Comparison of ENCODE assay signal across 15 mouse cellular contexts in the genomic region with DNA sequence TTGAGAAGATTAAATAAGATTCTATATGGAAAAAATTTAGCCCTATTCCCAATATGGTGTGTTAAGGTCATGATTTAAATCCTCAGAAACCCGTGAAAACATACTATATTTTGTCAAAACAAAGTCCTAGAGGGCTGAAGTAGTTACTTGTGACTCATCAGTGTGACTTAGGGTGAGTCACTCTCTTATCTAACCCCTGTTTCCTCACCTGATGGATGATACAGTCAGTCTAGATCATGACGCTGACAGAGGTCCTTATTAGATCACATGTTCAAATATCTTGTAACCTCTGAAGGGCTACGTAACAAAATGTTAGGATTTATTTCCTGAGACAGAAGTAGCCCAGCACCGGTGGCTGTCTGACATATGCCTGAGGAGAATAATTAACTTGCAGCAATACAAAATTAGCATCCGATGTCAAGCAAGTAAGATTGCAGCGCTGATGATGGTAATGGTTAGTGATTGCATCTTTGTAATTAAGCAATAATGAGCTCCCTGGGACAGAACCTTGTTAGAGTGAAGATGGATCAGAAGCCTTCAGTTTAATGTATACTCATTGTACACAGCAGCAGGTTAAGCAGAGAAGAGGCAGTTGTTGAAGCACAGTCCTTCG.
DNase-seq lines count a peak whose midpoint lies in the region; ATAC-seq and TF ChIP-seq lines count a peak whose summit lies in the region.
"Had no signal": no experiment of that assay in that cellular context is flagged by ENCODE, and none has a peak within 500 bp of the region (broad histone marks: within the 10 kb centered on the region; RNA-seq: fewer than 3 reads in every experiment).

No protein-coding gene starts in this region.

- H3K27me3 ChIP-seq in midbrain, embryonic 13.5 days, result no peaks in the 10 kb centered on the region
- H3K27me3 ChIP-seq in midbrain, embryonic 10.5 days (ENCODE audit: low read depth, poor library complexity, severe bottlenecking), result no peaks in the 10 kb centered on the region
- H3K27me3 ChIP-seq in hindbrain, postnatal 0 days (ENCODE audit: insufficient read depth, low read length), result no peaks in the 10 kb centered on the region
- H3K27me3 ChIP-seq in neural tube, embryonic 13.5 days, result no peaks in the 10 kb centered on the region
- H3K27me3 ChIP-seq: heart, embryonic 13.5 days; liver, embryonic 13.5 days had no signal

- no peak overlapping the region for H3K27ac ChIP-seq in midbrain, embryonic 13.5 days
- H3K27ac ChIP-seq in midbrain, embryonic 10.5 days (replicated peaks), result no peak overlapping the region
- H3K27ac ChIP-seq in hindbrain, postnatal 0 days, result no peak overlapping the region
- no peak overlapping the region for H3K27ac ChIP-seq in neural tube, embryonic 13.5 days (replicated peaks)
- H3K27ac ChIP-seq: heart, embryonic 13.5 days; liver, embryonic 13.5 days; stomach, postnatal 0 days had no signal

- no peak for TF ChIP-seq CTCF in hindbrain, postnatal 0 days (IDR thresholded peaks at IDR 0.05; ENCODE audit: low read depth)

- peak; percentile 9; the same call in 1 of the 2 replicates for ATAC-seq in midbrain, embryonic 13.5 days
- ATAC-seq in hindbrain, postnatal 0 days, result no peak
- peak; percentile 69 for ATAC-seq in neural tube, embryonic 13.5 days (ENCODE audit: low read depth)

- H3K36me3 ChIP-seq in midbrain, embryonic 13.5 days, result no peaks in the 10 kb centered on the region
- no peaks in the 10 kb centered on the region for H3K36me3 ChIP-seq in midbrain, embryonic 10.5 days
- no peaks in the 10 kb centered on the region for H3K36me3 ChIP-seq in hindbrain, postnatal 0 days (ENCODE audit: insufficient read depth, low read length)
- no peaks in the 10 kb centered on the region for H3K36me3 ChIP-seq in neural tube, embryonic 13.5 days
- H3K36me3 ChIP-seq: heart, embryonic 13.5 days; liver, embryonic 13.5 days had no signal

- H3K4me3 ChIP-seq in midbrain, embryonic 13.5 days (replicated peaks), result no peak overlapping the region
- no peak overlapping the region for H3K4me3 ChIP-seq in midbrain, embryonic 10.5 days
- H3K4me3 ChIP-seq in hindbrain, postnatal 0 days (ENCODE audit: low read length), result no peak overlapping the region
- no peak overlapping the region for H3K4me3 ChIP-seq in neural tube, embryonic 13.5 days
- H3K4me3 ChIP-seq: heart, embryonic 13.5 days; liver, embryonic 13.5 days had no signal

- peak; percentile 6 for DNase-seq in adrenal gland, adult 2 months
- DNase-seq in adrenal gland, postnatal 14 days, result no peak
- DNase-seq in midbrain, embryonic 10.5 days (ENCODE audit: low spot score), result no peak
- peak; percentile 30 for DNase-seq in hindbrain, postnatal 0 days (ENCODE audit: low spot score)
- no peak for DNase-seq in layer of hippocampus, postnatal 10 days (ENCODE audit: low spot score in 2 of 2)
- no peak for DNase-seq in ovary, adult 18-20 months (ENCODE audit: low spot score)
- DNase-seq: cerebellum, adult 9-11 months; kidney, adult 9 months; liver, embryonic 13.5 days; lung, postnatal 10 days; thymus, postnatal 36 days had no signal

- 83% methylated on average over 7 of the region's 7 CpGs for WGBS in midbrain, embryonic 13.5 days
- WGBS in midbrain, embryonic 10.5 days, result 92% methylated on average over 7 of the region's 7 CpGs
- 72% methylated on average over 7 of the region's 7 CpGs for WGBS in hindbrain, postnatal 0 days
- 46% methylated on average over 7 of the region's 7 CpGs for WGBS in neural tube, embryonic 13.5 days

- peaks cover 7% of the 10 kb centered on the region for H3K4me1 ChIP-seq in midbrain, embryonic 13.5 days (replicated peaks)
- H3K4me1 ChIP-seq in midbrain, embryonic 10.5 days, result peaks cover 1% of the 10 kb centered on the region; the same call in 1 of the 2 replicates
- no peaks in the 10 kb centered on the region for H3K4me1 ChIP-seq in hindbrain, postnatal 0 days (ENCODE audit: insufficient read depth, low read length)
- peaks cover 21% of the 10 kb centered on the region for H3K4me1 ChIP-seq in neural tube, embryonic 13.5 days (replicated peaks)
- H3K4me1 ChIP-seq: heart, embryonic 13.5 days; liver, embryonic 13.5 days had no signal

- no peak overlapping the region for H3K4me2 ChIP-seq in midbrain, embryonic 13.5 days (replicated peaks)
- no peak overlapping the region for H3K4me2 ChIP-seq in hindbrain, postnatal 0 days (ENCODE audit: low read depth, low read length)
- no peak overlapping the region for H3K4me2 ChIP-seq in neural tube, embryonic 13.5 days
- H3K4me2 ChIP-seq: heart, embryonic 13.5 days; liver, embryonic 13.5 days had no signal

- no peaks in the 10 kb centered on the region for H3K9me3 ChIP-seq in midbrain, embryonic 13.5 days
- no peaks in the 10 kb centered on the region for H3K9me3 ChIP-seq in midbrain, embryonic 10.5 days (replicated peaks)
- no peaks in the 10 kb centered on the region for H3K9me3 ChIP-seq in hindbrain, postnatal 0 days (ENCODE audit: low read length)
- H3K9me3 ChIP-seq in neural tube, embryonic 13.5 days, result no peaks in the 10 kb centered on the region
- H3K9me3 ChIP-seq: heart, embryonic 13.5 days; liver, embryonic 13.5 days had no signal

- H3K9ac ChIP-seq in midbrain, embryonic 13.5 days (replicated peaks), result no peak overlapping the region
- no peak overlapping the region for H3K9ac ChIP-seq in hindbrain, postnatal 0 days (replicated peaks; ENCODE audit: low read length)
- H3K9ac ChIP-seq in neural tube, embryonic 13.5 days, result no peak overlapping the region
- H3K9ac ChIP-seq: heart, embryonic 13.5 days; liver, embryonic 13.5 days had no signal

Comparison
In these comparisons a context has a peak if more than half of its experiments do, and no peak if none do; other contexts are left out.
1. DNase-seq: peak in adrenal gland, adult 2 months (single experiment) and hindbrain, postnatal 0 days (single experiment); none in adrenal gland, postnatal 14 days (single experiment), midbrain, embryonic 10.5 days (single experiment), layer of hippocampus, postnatal 10 days (0 of 2) and ovary, adult 18-20 months (single experiment).